Mouse (Mus musculus) embryo, embryonic 10 days (tissue): ENCODE data around the gene Map1a.

Source experiments
- DNase-seq: peaks from one replicate; pipeline ENCODE4 v3.0.0-alpha.2; 2015; ENCODE audit warnings: low spot score

Gene Map1a

DNA sequence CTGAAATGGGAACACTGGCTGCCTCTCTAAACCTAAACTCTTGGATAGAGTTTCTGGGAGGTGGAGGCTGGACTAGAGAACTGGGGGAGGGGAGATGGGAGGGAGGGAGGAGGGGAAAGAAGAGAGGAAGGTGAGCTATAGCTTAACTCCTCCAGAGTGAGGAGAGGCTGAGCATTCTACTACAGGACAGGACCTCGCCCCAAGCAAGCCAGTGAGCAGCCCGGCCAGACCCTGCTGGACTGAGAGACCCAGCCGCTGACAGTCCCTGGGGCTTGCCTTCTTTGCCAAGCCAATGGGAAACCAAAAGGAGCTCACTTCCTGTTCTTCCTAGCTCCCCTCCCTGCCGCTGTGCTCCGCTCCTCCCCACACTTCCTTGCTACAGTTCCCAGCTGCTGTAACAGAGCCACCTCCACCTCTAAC lies 19.6 kb downstream of the Map1a start:
- peak; percentile 19 for DNase-seq

DNA sequence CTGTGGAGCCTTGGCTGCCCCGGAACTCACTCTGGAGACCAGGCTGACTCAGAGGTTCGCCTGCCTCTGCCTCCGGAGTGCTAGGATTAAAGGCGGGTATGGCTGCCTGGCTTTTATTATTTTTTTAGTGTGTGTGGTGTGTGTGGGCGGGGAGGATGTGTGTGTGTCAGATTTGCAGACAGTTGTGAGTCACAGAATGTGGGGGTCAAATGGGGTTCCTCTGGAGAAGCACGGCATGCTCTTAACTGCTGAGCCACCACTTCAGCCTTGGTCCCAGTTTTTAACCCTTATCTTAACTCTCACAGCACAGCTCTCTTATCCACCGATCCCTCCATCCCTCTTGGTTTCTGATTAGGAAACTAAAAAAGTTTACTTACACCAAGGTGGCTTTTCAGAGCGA lies 26.9 kb downstream of the Map1a start:
- no peak for DNase-seq

DNA sequence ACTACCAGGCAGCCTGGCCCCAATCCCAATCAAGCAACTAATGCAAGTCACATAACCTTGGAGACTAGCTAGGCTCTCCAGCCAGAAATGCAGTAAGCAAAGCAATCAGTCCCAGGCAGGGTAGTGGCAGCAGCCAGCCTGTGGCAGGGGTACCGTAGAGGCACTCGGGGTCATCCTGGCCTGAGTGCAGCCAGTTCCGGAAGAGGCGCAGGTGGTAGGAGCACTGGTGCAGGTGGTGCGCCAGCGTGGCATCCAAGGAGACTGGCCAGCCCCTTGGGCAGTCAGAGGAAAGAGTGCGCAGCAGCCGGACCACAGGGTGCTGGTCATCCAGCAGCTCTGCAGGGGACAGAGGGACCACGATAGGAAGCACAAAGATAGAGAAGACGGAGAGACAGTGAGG lies 33.6 kb downstream of the Map1a start:
- DNase-seq, result no peak

DNA sequence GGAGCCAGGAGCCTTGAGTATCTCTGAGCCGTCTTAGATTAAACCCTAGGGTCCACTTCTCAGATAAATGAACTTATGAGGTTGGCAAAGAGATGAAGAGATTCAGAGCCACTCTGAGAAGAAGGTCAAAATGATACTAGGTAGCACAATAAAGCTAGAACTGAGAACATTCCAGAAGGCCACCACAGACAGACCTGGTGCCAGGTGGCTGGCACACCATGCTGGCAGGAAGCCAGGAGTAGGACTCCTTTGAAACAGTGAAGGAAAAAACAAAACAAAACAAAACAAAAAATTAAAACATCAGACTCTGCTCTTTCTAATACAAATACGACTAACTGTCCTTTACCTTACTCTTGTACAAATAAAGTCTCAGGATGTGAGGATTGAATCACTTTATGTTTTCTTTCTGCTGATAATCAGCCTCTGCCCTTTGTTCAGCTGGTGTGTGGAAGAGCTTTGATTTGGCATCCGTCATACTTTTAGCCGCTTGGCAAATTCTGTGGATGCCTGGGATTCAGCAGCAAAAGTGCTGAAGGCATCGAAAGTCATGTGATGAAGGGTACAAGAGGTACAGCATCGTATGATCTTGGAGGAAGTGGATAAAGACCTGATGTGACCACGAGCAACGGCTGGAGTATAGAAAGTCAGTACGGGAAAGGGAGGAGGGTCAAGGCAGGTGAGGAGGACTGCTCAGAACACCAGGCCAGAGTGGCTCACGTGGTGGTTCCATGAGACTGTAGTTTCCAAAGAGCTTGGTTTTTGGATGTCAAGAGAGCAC lies 34.5 kb downstream of the Map1a start:
- DNase-seq, result no peak

DNA sequence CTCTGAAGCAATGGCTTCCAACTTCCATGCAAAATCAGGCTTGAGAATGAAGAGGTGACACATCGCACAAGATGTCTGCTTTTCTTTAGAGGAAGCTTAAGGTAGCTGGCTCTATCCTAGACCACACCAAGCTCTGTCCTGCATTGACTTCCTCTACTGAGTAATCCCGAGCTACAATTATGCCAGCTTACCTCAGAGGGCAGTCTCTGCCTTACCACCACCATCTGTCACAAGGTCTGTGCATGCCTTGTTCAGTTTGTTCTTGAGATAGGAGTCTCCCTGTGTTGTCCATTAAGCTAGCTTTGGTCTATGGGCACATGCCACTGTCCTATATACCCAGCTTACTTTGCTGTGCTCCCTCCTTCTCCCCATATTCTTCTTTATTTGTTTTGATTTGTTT lies 40.1 kb downstream of the Map1a start:
- DNase-seq, result no peak

DNA sequence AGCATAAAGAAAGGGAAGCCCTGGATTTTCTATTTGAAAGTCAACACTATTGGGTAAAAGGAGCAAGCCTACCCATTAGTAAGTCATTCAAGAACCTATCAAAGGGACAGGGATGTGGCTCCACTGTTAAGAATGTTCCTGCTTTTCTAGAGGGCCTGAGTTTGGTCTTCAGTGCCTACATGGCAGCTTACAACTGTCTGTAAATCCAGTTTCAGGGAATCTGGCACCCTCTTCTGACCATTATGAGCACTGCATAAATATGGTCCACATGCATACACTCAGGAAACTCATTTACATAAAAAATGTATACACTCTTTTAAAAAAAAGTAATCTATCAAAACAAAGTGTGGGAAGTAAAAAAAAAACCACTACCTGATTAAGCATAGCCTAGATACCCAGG lies 49.7 kb downstream of the Map1a start:
- no peak for DNase-seq

DNA sequence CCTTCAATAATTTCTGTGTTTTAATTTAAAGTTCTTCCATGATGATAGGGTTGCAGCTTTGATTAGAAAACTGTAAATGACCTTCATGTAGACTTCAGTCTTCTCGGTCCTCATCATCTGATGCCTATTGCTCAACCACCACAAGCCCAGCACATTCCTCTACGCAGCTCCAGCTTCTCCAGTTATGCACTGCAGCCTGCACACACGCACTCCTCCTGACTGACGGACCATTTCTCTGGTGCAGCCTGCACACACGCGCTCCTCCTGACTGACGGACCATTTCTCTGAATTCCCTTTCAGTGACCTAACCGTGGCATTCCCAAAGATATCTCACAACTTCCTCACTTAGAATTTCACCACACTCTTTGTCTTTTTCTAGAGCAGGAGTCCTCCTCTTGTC lies 63.8 kb downstream of the Map1a start:
- DNase-seq, result no peak

DNA sequence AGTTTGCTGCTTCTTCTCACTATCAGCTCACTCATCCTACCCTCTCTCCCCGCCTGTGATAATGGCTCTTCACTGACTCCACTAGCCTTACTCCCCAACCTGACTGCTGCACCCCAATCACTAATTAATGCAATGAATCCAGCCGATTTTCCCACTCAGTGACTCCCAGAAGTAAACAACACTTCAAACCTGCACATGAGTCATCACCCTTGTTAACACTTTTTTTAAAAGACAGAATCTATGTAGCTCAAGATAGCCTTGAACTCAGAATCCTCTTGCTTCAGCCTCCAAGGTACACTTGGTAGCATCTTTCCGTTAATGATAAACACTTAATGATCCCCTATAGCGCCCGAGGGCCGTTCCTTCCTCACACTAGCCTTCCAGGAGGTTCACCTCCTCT lies 65.0 kb downstream of the Map1a start:
- DNase-seq, result no peak

DNA sequence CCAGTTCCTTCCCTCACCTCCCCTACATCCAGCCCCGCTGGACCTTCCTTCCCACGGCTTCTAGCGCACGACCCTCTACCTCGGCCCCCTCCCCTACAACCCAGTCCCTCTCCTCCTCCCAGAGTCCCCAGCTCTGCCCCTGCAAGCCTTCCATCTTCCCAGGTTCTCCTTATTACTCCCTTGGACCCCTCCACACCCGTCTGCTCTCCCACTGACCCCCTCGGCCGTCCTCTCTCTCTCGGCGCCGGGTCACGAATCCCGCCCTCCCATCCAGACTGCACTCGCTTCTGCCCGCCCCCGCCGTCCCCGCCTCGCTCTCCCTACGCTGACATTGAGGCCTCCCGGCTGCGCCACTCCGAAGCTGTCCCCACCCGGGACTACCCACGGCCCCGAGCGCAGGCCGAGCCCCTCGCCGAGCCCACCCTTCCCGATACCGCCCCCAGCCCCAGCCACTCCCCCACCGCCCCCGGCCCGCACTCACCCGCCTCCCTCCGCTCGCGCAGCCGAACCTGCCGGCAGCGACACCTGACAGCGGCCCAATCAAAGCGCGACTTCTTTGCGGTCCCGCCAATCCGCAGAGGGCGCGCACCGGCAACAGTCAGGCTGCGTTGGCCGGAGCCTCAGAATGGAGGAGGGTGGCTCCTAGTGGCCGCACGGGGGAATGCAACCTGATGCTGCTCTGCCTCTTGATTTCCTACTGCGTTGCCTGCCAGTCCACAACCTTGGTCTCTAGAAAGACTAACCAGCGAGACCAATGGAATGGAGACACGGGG lies 65.6 kb downstream of the Map1a start, which contains the start of gene Ppip5k1:
TSS of gene Ppip5k1 (minus strand) at position 577 of the 773 bp plus-strand sequence.
- peak; percentile 99 for DNase-seq

DNA sequence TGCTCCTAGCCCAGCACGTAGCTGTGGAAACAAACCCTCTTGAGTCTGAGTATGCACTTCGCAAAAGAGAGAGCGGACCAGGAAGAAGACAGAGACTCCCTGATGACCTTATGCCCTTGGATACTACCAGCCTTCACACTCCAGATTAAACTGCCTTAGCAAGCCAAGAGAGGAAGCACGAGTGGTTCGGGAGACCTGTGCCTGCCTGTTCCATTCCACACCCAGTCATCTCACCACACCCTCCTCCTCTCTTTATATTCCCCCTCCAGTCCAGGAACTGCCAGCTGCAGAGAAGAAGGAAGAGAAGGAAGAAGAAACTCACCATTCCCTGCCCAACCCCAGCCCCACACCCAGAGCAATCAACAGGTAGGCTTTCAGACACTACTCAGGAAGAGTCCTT lies 68.1 kb downstream of the Map1a start, which contains the start of gene Ckmt1:
TSS of gene Ckmt1 (plus strand) at position 221 of the 400 bp plus-strand sequence.
- DNase-seq, result no peak

DNA sequence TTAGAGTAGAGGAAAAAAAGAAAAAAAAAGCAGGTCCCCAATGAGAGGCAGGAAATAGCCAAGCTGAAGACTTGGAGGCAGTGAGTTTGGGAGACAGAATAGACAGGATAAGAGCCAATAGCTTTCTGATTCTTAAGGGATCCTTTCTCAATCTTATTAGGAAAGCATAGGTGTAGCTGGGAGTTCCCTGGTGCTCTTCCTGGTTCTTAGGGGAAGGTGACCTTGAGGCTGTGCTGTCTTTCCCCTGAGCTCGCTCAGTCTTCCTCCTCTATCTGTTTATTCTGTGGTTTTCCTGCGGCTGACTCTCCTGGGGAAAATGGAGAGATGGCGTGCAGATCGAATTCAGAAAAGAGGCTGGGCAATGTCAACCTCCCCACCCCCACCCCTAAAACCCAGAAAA lies 68.6 kb downstream of the Map1a start:
- DNase-seq, result no peak

DNA sequence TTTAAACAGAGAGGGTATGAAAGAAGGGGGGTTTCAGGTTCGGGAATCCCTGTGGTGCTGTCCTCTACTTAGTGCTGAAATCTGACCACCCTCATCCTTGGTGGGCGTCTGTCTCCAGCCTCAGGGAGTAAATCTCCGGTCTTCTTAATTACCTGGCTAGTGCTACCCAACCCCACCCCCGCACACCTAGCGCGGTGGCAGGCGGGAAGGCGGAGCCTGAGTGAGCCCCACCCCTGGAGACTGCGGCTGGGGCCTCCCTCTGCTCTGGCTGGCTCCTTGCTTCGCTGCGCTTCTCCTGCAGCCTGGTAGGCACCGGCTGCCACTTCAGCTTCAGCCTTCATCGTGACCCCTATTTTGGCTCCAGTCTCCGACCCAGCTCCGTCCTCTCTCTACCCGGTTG lies 69.0 kb downstream of the Map1a start:
- DNase-seq, result peak; percentile 73

DNA sequence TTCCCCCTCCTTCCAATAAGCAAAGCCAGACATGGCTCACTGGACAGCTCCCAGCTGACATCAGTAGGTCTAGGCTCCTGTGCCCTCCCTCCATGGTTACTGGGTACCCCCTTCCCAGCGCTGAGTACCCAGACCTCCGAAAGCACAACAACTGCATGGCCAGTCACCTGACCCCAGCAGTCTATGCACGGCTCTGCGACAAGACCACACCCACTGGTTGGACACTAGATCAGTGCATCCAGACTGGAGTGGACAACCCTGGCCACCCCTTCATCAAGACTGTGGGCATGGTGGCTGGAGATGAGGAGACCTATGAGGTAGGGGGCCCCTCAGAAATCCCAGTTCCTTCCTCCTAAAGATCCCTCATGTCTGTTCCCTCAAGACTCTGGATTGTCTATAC lies 70.1 kb downstream of the Map1a start:
- DNase-seq, result no peak
